In genomic region chr2:122233759-122234557, GRCm38 (mm10) we compare ENCODE assay signal across 9 mouse cellular contexts. TPM values are rescaled to one million over a fixed set of nuclear protein-coding genes. Genes with fewer than 3 reads are reported as not detected.
DNase-seq lines count a peak whose midpoint lies in the region; ATAC-seq and TF ChIP-seq lines count a peak whose summit lies in the region.
"Had no signal": no experiment of that assay in that cellular context is flagged by ENCODE, and none has a peak within 500 bp of the region (broad histone marks: within the 10 kb centered on the region; RNA-seq: fewer than 3 reads in every experiment).

No protein-coding gene starts in this region.

- peak overlapping the region; percentile 64 for H3K9ac ChIP-seq in heart, adult 2 months (ENCODE audit: low read depth, low read length)
- peak overlapping the region; percentile 58 for H3K9ac ChIP-seq in limb, embryonic 14.5 days (ENCODE audit: low read depth, low read length, severe bottlenecking)
- H3K9ac ChIP-seq in midbrain, embryonic 13.5 days (replicated peaks): peak overlapping the region; percentile 67

- no peaks in the 10 kb centered on the region for H3K9me3 ChIP-seq in limb, embryonic 14.5 days (ENCODE audit: control insufficient read depth, low read length)
- no peaks in the 10 kb centered on the region for H3K9me3 ChIP-seq in midbrain, embryonic 13.5 days

- peak overlapping the region; percentile 88 for H3K4me2 ChIP-seq in limb, embryonic 14.5 days (replicated peaks; ENCODE audit: low read depth, low read length, severe bottlenecking)
- H3K4me2 ChIP-seq in midbrain, embryonic 13.5 days (replicated peaks): peak overlapping the region; percentile 74

- peak; percentile 49 for ATAC-seq in common myeloid progenitor, adult 5-6 weeks (replicated peaks; ENCODE audit: low read depth, poor library complexity, severe bottlenecking)
- ATAC-seq in limb, embryonic 14.5 days (ENCODE audit: low FRiP score, low read depth): peak; percentile 54
- peak; percentile 41 for ATAC-seq in midbrain, embryonic 13.5 days

- H3K4me3 ChIP-seq in heart, adult 2 months: peak overlapping the region; percentile 79
- H3K4me3 ChIP-seq in kidney, adult 2 months (ENCODE audit: insufficient read depth, low read depth, low read length): peak overlapping the region; percentile 70
- peak overlapping the region; percentile 61 for H3K4me3 ChIP-seq in limb, embryonic 14.5 days (replicated peaks; ENCODE audit: low read length)
- H3K4me3 ChIP-seq in midbrain, embryonic 13.5 days (replicated peaks): peak overlapping the region; percentile 55

- intact Hi-C loops in heart, adult 2 months (cut with DNase I): no loop called here

- no peaks in the 10 kb centered on the region for H3K79me2 ChIP-seq in heart, adult 2 months (replicated peaks; ENCODE audit: control insufficient read depth, insufficient read depth, low read length)

- H3K4me1 ChIP-seq in heart, adult 2 months (ENCODE audit: control insufficient read depth, insufficient read depth, low read length): peaks cover 2% of the 10 kb centered on the region; the same call in 1 of the 2 replicates
- no peaks in the 10 kb centered on the region for H3K4me1 ChIP-seq in kidney, adult 2 months (ENCODE audit: control insufficient read depth, insufficient read depth, low read length)
- no peaks in the 10 kb centered on the region; the same call in 1 of the 2 replicates for H3K4me1 ChIP-seq in limb, embryonic 14.5 days (ENCODE audit: control insufficient read depth, insufficient read depth, low read length)
- H3K4me1 ChIP-seq in midbrain, embryonic 13.5 days (replicated peaks): peaks cover 10% of the 10 kb centered on the region; the same call in 1 of the 2 replicates

- DNase-seq in CD4-positive helper T cell, adult 2 months (ENCODE audit: low read depth, low spot score): peak; percentile 6
- DNase-seq in R1 (ENCODE audit: low read depth, low spot score): peak; percentile 65
- peak; percentile 15 to 22 for DNase-seq in heart, adult 2 months
- DNase-seq in kidney, adult 2 months: peak; percentile 68
- DNase-seq in limb, embryonic 14.5 days (ENCODE audit: low spot score): peak; percentile 63
- DNase-seq in testis, postnatal 14 days (ENCODE audit: low spot score): peak; percentile 20

- H3K27ac ChIP-seq in heart, adult 2 months: peak overlapping the region; percentile 90
- peak overlapping the region; percentile 41 for H3K27ac ChIP-seq in kidney, adult 2 months (ENCODE audit: insufficient read depth, low read depth, low read length)
- H3K27ac ChIP-seq in limb, embryonic 14.5 days (replicated peaks; ENCODE audit: low read depth, low read length): peak overlapping the region; percentile 55; the same call in 1 of the 2 replicates
- peak overlapping the region; percentile 52 for H3K27ac ChIP-seq in midbrain, embryonic 13.5 days

- TF ChIP-seq CTCF in heart, adult 2 months (IDR thresholded peaks at IDR 0.05): no peak
- no peak for TF ChIP-seq CTCF in kidney, adult 2 months (conservative IDR thresholded peaks at IDR 0.05; ENCODE audit: insufficient read depth, insufficient read length, low read depth, low read length)

- H3K27me3 ChIP-seq in heart, adult 2 months (ENCODE audit: control insufficient read depth, insufficient read depth, low read length): no peaks in the 10 kb centered on the region
- H3K27me3 ChIP-seq in kidney, adult 2 months (replicated peaks; ENCODE audit: control insufficient read depth, insufficient read depth, low read length): no peaks in the 10 kb centered on the region
- no peaks in the 10 kb centered on the region for H3K27me3 ChIP-seq in limb, embryonic 14.5 days (ENCODE audit: control insufficient read depth, insufficient read depth, low read length)
- H3K27me3 ChIP-seq in midbrain, embryonic 13.5 days: no peaks in the 10 kb centered on the region

- no peaks in the 10 kb centered on the region; the same call in 1 of the 2 replicates for H3K36me3 ChIP-seq in heart, adult 2 months (ENCODE audit: control insufficient read depth, insufficient read depth, low read length)
- no peaks in the 10 kb centered on the region; the same call in 1 of the 2 replicates for H3K36me3 ChIP-seq in kidney, adult 2 months (ENCODE audit: control insufficient read depth, insufficient read depth, low read length)
- no peaks in the 10 kb centered on the region for H3K36me3 ChIP-seq in limb, embryonic 14.5 days (ENCODE audit: control insufficient read depth, insufficient read depth, low read length)
- H3K36me3 ChIP-seq in midbrain, embryonic 13.5 days: no peaks in the 10 kb centered on the region

- TF ChIP-seq EP300 in heart, adult 2 months (IDR thresholded peaks at IDR 0.05; ENCODE audit: insufficient read depth, low read depth, low read length): 0 out of 2 replicates have a peak, but pooled peaks have one; percentile 20

- 5% methylated on average over 26 of the region's 26 CpGs for WGBS in heart, adult 2 months
- WGBS in kidney, adult 2 months: 4% methylated on average over 26 of the region's 26 CpGs
- WGBS in limb, embryonic 14.5 days: 8% methylated on average over 26 of the region's 26 CpGs
- 6% methylated on average over 26 of the region's 26 CpGs for WGBS in midbrain, embryonic 13.5 days

- no peak for TF ChIP-seq POLR2A in heart, adult 2 months (IDR thresholded peaks at IDR 0.05; ENCODE audit: insufficient read depth, low read depth, low read length)
- no peak for TF ChIP-seq POLR2A in kidney, adult 2 months (IDR thresholded peaks at IDR 0.05; ENCODE audit: low read depth, low read length)
- TF ChIP-seq POLR2A in limb, embryonic 14.5 days (IDR thresholded peaks at IDR 0.05; ENCODE audit: borderline replicate concordance, extremely low read depth, insufficient read depth, insufficient read length): no peak

RNA-seq across cellular contexts. Expression of gene Sord, which starts 0.6 kb away (rescaled TPM):
- total RNA-seq in common myeloid progenitor, adult 5-6 weeks (2017): 79.5 and 86.8 TPM in 2 replicates
- total RNA-seq in heart, adult 2 months (2021): 100 to 1,000 TPM; 169 to 202 TPM
- 70.0 and 115 TPM in 2 replicates for polyA plus RNA-seq in heart, adult 2 months (2012; rRNA removed)
- 566 and 646 TPM in 2 replicates for polyA plus RNA-seq in kidney, adult 2 months (2012; rRNA removed)
- polyA plus RNA-seq in limb, embryonic 14.5 days (2012; rRNA removed): 14.8 and 17.6 TPM in 2 replicates
- polyA plus RNA-seq in limb, embryonic 14.5 days (2014; fragmentation: Nextera tagmentation; extraction: Ambion mirVana): 30.8 and 38.9 TPM in 2 replicates
- 18.2 and 20.0 TPM in 2 replicates for polyA plus RNA-seq in midbrain, embryonic 13.5 days (2015; fragmentation: Nextera tagmentation; extraction: Ambion mirVana)

RNA-seq across cellular contexts. Expression of gene Terb2, which starts 47.9 kb away (rescaled TPM):
- total RNA-seq in common myeloid progenitor, adult 5-6 weeks (2017): not detected in 2 replicates
- total RNA-seq in heart, adult 2 months (2021): not detected
- not detected in 2 replicates for polyA plus RNA-seq in heart, adult 2 months (2012; rRNA removed)
- polyA plus RNA-seq in kidney, adult 2 months (2012; rRNA removed): not detected in 2 replicates
- polyA plus RNA-seq in limb, embryonic 14.5 days (2012; rRNA removed): not detected in 2 replicates
- polyA plus RNA-seq in limb, embryonic 14.5 days (2014; fragmentation: Nextera tagmentation; extraction: Ambion mirVana): not detected in 2 replicates
- polyA plus RNA-seq in midbrain, embryonic 13.5 days (2015; fragmentation: Nextera tagmentation; extraction: Ambion mirVana): not detected in 2 replicates
- polyA plus RNA-seq: large intestine, adult 2 months had no signal

RNA-seq across cellular contexts. Expression of gene Patl2, which starts 48.0 kb away (rescaled TPM):
- not detected in 2 replicates for total RNA-seq in common myeloid progenitor, adult 5-6 weeks (2017)
- total RNA-seq in heart, adult 2 months (2021): not detected
- not detected in 2 replicates for polyA plus RNA-seq in heart, adult 2 months (2012; rRNA removed)
- polyA plus RNA-seq in kidney, adult 2 months (2012; rRNA removed): 0.04 TPM in 1 of 2 replicates, not detected in the other
- 0.03 and 0.04 TPM in 2 replicates for polyA plus RNA-seq in limb, embryonic 14.5 days (2012; rRNA removed)
- 0.17 TPM in 1 of 2 replicates, not detected in the other for polyA plus RNA-seq in limb, embryonic 14.5 days (2014; fragmentation: Nextera tagmentation; extraction: Ambion mirVana)
- polyA plus RNA-seq in midbrain, embryonic 13.5 days (2015; fragmentation: Nextera tagmentation; extraction: Ambion mirVana): not detected in 2 replicates

Comparison
In these comparisons a context has a peak if more than half of its experiments do, and no peak if none do; other contexts are left out.
1. Peak in every context shown above with its lines: DNase-seq, ATAC-seq, H3K4me3 ChIP-seq and H3K27ac ChIP-seq.
2. DNase-seq: peak in every context shown above with its lines; median percentile 68 in kidney, adult 2 months; 65 in R1; 63 in limb, embryonic 14.5 days; 20 in testis, postnatal 14 days; 18 in heart, adult 2 months; 6 in CD4-positive helper T cell, adult 2 months.